Mouse (Mus musculus) liver, postnatal 0 days (tissue): ENCODE measurements around the gene Kri1.

Experiments
- CTCF ChIP-seq: sonication (generic); IDR thresholded peaks from 2 replicates; pipeline ENCODE4 v1.5.1; 2016; ENCODE audit warnings: antibody characterized with exemption, low read depth
- EP300 ChIP-seq: IDR thresholded peaks from 2 replicates; pipeline ENCODE4 v1.6.1; 2016; ENCODE audit warnings: antibody characterized with exemption, low read depth, mild to moderate bottlenecking

DNA sequence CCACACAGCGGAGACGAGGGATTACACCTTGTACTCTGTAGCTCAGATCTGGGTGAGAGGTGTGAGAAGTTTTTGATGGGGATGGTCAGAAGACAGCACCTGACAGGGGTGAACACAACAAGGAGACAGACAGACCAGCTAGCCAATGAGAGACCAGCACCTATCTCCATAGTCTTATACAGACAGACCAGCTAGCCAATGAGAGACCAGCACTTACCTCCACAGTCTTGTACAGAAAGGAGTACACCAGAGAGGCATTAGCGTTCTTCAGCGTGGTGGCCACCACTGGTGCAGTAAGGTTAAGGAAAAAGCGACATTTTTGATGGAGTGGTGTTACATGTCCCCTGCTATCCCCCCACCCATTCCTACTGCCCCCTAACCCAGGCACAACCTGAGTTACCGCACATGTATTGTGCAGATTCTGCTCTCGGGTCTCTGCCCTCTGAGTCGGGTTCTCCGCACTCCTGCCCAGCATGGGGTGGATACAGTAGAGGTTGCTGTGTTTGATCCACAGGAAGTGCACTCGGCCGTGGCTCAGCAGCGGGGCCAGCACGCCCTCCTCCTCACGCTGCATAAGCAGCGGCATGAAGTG, 21.5 kb upstream of the Kri1 start:
- TF ChIP-seq CTCF: no peak
- TF ChIP-seq EP300: no peak
